Mouse (Mus musculus) CD8-positive naive resting alpha-beta T cell, adult 2 months (primary cell): Measurements from ENCODE around the gene Ireb2.
A peak's percentile ranks its signal among the peaks of the same experiment; 100 is the strongest.
"Not testable (repeated sequence)": the region's sequence is repeated elsewhere in the genome, so short reads cannot be mapped to it uniquely, and the experiment has no call there.

Source experiments
- DNase-seq, 2 experiments: peaks; one replicate each; pipeline ENCODE4 v3.0.0; 2022; ENCODE audit warnings: low read depth in 2 of 2, low spot score in 2 of 2

The Ireb2 gene

DNA sequence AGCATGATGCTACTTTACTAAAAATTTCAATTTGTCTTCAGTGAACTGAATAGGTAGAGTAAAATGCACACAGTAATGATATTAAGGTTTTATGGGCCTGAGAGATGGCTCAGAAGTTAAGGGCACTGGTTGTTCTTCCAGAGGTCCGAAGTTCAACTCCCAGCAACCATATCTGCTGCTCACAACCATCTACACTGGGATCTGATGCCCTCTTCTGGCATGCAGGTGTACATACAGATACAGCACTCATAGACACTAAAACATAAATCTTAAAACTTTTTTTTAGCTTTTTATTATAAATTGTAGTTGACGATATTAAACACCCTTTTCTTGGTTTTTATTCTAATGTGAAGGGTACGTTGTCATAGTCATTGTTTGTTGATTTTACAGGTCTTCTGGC, 33.5 kb downstream of the Ireb2 start:
- no peak for DNase-seq

DNA sequence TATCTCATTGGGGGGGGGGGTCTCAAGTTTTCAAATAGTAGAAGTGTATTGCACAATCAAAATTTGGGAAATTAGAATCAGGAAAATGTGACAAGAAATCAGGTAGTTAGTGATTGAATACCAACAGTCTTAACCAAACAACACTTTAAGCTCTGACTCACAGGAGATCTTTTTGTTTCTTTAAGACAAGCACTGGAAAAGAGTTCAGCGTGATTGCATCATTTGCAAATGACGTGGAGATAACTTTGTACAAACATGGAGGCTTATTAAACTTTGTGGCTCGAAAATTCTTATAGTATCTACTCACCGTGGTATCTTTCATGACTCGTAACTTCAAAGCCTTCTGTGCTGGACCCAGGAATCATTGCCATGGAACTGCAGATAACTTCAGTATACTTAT, 45.9 kb downstream of the Ireb2 start:
- no peak for DNase-seq

DNA sequence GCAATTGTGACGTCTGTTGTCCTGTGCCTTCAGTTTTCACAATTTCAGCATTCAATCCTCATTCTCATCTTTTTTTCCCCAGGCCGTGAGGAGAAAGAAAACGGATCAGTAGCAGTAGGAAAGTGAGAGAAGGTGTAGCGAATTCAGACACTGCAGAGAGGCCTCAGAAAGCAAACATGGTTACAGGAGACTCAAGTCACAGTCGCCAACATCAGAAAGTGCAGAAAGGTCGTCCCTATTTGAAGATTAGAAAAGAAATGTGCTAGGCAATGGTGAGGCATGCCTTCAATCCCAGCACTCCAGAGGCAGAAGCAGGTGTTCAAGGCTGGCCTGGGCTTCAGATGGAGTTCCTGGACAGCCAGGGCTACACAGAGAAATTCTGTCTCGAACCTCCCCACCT, 52.0 kb downstream of the Ireb2 start:
- no peak for DNase-seq

DNA sequence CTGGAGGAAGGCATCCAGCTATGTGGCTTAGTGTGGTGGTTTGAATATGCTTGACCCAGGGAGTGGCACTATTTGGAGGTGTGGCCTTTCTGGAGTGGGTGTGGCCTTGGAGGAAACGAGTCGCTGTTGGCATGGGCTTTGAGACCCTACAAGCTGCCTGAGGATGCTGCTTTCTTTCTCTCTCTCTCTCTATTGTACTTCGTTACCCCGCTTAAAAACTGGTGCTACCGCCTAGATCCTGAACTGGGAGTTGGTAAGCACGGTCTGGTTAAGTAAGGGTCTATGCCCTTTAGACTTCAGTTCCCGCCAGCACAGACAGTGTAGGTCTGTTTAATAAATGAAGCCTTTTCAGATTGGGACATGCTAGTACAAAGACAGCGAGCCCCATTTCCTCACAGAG, 52.8 kb downstream of the Ireb2 start:
- DNase-seq, result no peak

DNA sequence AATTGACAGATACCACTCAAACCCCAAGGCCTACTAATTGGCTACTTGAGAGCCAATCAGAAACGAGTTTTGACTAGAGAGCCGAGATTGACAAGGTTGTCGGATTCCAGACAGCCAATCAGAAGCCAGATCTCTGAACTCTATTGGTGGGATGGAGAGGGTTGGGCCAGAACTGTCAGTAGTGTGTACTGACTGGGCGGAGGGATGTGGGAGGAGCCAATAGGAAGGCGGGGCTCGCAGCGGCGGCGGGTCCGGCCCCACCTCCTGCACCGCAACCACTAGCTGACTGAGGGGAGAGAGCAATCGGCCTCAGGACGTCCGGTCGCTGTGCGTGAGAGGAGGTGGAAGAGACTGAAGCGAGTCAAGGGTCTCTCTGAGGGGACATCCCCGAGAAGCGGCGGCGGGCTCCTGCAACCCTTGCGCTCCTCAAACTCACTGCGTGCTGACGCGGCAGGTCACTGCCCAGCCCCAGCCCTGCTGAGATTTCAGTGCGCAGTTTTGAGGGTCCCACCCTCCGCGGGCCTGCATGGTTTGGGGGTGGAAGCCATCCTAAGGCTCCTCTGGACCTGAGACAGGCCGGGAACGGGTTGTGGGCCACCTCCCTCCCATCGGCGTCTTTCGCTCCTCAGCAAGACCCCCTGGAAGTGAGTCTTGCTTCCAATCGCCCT, 53.6 kb downstream of the Ireb2 start, which contains the start of gene Hykk:
Gene Hykk, plus strand, starts transcription at position 274 of the 668 bp plus-strand sequence.
- DNase-seq, result peak; percentile 69 to 81

DNA sequence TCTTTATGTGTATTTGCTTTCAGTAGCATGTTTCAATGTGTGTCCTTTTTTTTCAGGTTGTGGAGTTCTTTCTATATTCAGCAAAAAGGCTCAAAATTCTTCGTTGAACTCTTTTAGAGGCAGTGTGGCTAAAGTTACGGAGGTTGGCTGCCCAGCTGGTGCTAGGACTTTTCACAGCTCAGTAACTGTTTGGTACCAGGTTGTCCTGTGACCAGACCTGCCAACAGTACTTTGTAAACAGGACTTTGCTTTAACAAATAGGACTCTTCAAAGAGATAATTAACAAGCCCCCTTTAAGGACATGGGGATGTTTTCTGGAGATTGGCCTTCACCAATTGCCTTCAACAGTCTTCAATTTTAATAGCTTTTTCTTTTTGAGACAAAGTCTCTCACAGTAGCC, 54.6 kb downstream of the Ireb2 start:
- DNase-seq, result no peak

DNA sequence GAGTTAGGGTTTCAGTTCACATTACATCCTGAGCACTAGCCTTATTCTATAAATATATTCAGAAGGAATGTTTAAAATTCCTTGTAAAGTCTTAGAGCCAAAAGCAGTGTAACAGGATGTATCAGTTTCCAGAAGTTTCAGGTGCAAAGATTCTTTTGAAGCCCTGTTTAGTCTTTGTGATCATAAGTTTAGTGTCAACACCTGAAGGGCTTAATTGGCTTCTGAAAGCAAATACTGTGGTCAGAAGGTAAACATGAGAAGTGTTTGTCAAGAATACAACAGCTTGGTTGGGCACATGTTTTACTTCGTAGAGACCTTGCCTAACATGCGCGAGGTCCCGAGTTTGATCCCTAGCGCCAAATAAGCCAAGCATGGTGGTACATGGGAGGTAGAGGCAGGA, 55.2 kb downstream of the Ireb2 start:
- no peak for DNase-seq

DNA sequence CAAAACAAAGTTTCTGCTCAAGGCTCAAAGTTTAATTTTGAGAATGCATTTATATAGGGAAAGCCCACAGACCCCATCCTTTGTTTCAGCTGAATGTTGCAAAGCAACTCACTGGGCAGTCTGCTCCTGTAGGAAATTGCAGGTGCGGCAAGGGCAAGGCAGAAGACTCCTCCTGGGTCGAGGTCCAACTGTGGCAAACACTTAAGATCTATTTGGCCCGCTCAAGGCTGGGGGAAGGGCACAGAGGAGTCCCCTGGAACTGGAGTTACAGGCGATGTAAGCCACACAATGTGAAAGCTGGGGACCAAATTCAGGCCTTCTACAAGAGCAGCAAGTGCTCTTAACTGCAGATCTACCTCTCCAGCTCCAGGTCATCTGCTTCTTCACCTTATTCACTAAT, 56.4 kb downstream of the Ireb2 start:
- no peak for DNase-seq

DNA sequence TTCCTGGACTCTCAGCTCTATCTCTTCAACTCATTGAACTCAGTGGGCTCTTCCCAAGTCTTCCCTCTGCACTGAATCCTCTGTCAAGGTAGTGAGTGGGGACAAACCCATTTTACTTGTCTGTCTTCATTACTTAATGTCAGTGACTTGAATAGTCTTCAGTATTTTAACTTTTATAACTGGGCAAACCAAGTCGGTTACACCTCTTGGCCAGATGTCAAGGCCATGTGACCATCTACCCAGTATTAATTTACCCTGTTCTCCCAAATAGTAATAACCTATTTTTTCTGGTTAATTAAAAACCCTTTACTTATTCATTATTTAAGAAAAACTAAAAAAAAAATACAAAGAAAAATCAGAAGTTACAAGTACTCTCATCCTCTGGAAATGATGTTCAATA, 67.2 kb downstream of the Ireb2 start:
- DNase-seq, result no peak

DNA sequence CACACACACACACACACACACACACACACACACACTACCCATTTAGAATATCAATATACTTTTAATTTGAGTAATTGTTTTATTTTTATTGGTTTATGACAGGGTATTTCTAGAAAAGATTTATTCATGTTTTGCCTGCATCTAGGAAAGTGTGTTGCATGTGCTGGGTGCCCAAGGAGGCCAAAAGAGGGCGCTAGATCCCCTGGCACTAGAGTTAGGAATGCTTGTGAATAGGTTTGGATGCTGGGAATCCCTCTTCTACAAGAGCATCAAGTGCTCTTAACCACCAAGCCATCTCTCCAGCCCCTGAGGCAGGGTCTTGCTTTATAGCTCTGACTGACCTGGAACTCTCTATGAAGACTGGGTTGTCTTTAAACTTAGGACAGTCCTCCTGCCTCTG, 68.2 kb downstream of the Ireb2 start:
- no peak for DNase-seq

DNA sequence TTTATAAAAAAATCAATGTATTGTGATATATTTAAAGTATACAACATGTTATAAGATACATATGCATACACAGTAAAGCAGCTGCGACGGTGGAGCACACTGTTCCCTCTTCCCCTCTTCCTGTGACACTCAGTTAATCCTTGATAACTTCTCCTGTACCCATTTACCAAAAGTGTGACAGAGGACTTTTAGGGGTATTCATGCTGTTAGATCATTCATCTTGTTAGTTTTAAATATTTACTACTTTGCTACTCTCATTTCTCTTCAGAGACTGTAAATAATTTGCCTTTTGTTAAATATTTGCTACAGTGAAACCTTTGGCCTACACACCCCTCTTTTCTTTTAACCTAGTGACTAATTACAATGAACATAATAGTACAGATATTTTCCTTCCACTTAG, 68.8 kb downstream of the Ireb2 start:
- no peak for DNase-seq

DNA sequence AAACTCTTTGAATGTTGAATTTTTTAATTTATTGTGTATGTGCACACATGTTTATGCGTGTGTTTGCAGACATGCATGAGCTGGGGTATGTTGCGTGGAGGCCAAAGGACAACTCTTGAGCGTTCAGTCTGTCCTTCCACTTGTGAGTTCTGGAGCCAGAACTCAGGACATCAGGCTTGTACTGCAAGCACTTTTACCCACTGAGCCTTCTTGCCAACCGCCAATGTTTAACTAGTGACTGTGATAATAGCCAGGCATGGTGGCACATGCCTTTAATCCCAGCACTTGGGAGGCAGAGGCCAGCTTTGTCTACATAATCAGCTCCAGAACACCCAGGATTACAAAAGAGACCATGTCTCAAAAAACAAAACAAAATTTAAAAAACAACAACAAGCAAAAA, 78.5 kb downstream of the Ireb2 start:
- DNase-seq, result no peak

DNA sequence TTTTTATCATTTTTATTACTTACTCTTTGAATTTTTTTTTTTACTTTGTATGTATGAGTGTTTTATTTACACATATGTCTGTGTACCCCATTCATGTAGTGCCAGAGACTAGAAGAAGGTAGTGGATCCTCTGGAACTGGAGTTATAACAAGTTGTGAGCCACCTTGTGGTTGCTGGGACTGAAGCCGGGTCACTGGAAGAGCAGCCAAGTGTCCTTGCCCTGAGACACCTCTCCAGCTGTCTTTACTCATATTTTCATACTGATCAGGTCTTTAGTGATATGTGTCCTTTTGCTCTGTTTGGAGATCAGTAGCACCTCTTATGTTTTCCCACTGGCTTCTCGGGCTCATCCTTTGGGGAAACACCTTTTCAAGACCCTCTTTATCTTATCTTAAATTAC, 80.9 kb downstream of the Ireb2 start:
- DNase-seq, result no peak

DNA sequence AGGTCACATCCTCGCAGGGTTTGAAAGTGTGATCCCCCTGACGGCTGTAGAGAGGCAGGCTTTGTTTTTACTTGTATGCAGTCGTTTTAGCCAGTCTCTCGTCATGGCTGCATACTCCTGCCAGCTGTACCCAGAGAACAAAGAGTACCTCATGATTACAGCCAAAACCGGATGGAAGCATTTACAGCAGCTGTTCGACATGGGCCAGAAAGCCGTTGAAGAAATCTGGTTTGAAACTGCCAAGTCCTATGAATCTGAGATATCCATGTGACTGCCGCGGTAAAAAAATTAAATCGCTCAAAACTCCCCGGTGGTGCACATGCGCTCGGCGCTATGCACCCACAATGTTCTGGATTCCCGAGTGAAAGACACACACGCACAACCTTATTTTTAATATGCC, 82.7 kb downstream of the Ireb2 start:
- no peak for DNase-seq

DNA sequence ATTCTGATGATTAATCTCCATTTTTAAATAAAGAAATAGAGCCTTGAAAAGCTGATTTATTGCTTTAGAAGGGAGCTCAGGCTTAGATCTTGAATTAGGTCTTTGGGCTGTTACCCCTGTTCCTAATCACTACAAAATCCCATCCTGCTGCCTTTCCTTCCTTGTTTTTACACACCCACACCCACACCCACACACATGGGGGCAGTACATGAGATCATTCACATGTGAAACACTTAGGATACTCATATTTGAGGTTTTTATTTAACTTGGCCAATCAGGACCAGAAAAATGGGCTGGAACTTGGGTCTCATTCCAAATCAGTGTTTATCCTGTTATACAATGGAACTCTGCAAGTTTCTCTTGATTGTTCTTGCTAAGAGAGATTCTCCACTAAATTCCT, 85.9 kb downstream of the Ireb2 start:
- no peak for DNase-seq

DNA sequence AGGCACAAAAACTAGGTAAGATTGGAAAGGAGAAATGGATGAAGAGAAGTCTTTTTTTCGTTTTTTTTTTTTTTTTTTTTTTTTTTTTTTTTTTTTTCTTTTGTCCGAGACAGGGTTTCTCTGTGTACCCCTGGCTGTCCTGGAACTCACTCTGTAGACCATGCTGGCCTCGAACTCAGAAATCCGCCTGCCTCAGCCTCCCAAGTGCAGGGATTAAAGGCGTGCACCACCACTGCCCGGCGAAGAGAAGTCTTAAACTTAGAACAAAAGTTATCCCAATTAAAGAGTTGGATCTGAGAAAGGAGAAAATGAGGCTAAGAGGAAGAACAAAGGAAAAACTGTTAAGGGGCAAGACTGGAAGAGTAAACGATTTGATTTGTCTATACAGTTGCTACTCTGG, 86.6 kb downstream of the Ireb2 start:
- DNase-seq, result not testable (repeated sequence)

DNA sequence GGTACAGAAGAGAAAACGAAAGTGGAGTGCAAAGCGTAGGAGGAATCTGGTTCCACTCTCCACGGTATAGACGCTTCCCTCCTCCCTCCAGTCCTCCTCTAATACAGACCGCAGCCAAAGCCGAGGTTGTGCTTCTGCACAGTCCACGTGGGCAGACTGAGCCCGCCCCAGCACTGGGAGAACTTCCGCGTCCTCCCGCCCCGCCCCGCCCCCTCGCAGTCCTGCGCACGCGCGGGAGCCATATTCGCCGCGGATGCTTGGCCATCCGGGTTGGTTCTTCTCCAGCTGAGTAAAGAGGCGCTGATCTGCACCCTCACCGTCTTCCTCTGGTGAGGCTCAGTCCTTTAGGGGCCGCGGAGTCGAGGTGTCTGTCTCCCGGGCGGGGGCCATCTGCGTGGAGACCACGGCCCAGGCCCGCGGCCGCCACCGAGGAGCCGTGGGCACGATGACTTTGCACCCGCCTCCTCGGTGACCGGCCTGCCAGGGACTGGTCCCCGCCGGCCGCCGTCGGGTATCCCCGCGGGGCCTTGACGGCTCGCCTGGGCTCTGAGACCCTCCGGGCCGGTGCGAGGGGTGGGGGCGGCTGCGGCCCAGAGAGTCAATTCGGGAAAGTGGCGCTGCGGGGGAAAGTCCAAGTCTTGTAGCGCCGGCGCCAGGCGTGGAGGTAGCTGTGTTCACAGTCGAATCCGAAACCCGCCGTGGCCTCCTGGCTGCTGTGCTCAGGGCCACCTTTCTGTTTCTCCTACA, 87.2 kb downstream of the Ireb2 start, which contains the start of the genes Psma4 and AY074887:
Gene Psma4, plus strand, starts transcription at position 216 of the 747 bp plus-strand sequence.
Gene AY074887, minus strand, starts transcription at position 424 of the 747 bp plus-strand sequence.
- DNase-seq, result peak; percentile 86 to 90

DNA sequence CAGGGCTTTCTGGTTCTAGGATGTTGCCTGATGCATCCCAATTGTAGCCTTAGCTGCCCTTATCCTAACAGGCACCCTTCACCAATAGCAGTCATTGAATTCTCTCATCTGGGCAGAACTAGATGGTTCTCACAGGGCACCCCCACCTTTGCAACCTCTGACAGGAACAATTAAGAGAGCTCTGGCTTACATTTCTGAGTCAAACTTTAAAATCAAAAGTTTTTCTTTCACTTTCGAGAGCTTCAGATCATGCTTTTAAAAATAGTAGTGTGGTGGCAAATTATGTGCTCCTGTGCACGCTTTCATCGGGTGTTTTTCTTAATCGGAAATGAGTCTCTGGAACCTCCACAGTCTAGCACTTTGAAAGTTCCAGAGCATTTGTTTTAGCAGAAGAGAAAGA, 97.5 kb downstream of the Ireb2 start:
- no peak for DNase-seq
